In genomic region chr9:116384176-116385076, GRCm38 (mm10) we compare ENCODE assay signal across 8 mouse cellular contexts.
DNase-seq lines count a peak whose midpoint lies in the region; ATAC-seq and TF ChIP-seq lines count a peak whose summit lies in the region.

No protein-coding gene starts in this region.

- peak overlapping the region; percentile 95 for H3K27ac ChIP-seq in embryonic facial prominence, embryonic 14.5 days (replicated peaks; ENCODE audit: low read depth, low read length)
- peak overlapping the region; percentile 78 for H3K27ac ChIP-seq in heart, embryonic 10.5 days
- peak overlapping the region; percentile 99 for H3K27ac ChIP-seq in limb, embryonic 13.5 days
- peak overlapping the region; percentile 85 for H3K27ac ChIP-seq in stomach, postnatal 0 days (replicated peaks)

- no peaks in the 10 kb centered on the region for H3K9me3 ChIP-seq in embryonic facial prominence, embryonic 14.5 days (ENCODE audit: control insufficient read depth, low read length)
- no peaks in the 10 kb centered on the region for H3K9me3 ChIP-seq in heart, embryonic 10.5 days
- H3K9me3 ChIP-seq in limb, embryonic 13.5 days = no peaks in the 10 kb centered on the region
- no peaks in the 10 kb centered on the region for H3K9me3 ChIP-seq in stomach, postnatal 0 days (ENCODE audit: control insufficient read depth, low read length)

- no peaks in the 10 kb centered on the region for H3K36me3 ChIP-seq in embryonic facial prominence, embryonic 14.5 days (ENCODE audit: control insufficient read depth, insufficient read depth, low read length)
- no peaks in the 10 kb centered on the region for H3K36me3 ChIP-seq in heart, embryonic 10.5 days
- H3K36me3 ChIP-seq in limb, embryonic 13.5 days = no peaks in the 10 kb centered on the region
- no peaks in the 10 kb centered on the region for H3K36me3 ChIP-seq in stomach, postnatal 0 days (ENCODE audit: control insufficient read depth, insufficient read depth, low read length)

- H3K4me2 ChIP-seq in embryonic facial prominence, embryonic 14.5 days (ENCODE audit: low read depth, low read length) = peak overlapping the region; percentile 58
- peak overlapping the region; percentile 63 for H3K4me2 ChIP-seq in limb, embryonic 13.5 days (replicated peaks)
- H3K4me2 ChIP-seq in stomach, postnatal 0 days (replicated peaks; ENCODE audit: low read depth) = peak overlapping the region; percentile 54

- H3K4me1 ChIP-seq in embryonic facial prominence, embryonic 14.5 days (ENCODE audit: control insufficient read depth, insufficient read depth, low read length) = peaks cover 26% of the 10 kb centered on the region
- H3K4me1 ChIP-seq in heart, embryonic 10.5 days = peaks cover 12% of the 10 kb centered on the region
- H3K4me1 ChIP-seq in limb, embryonic 13.5 days = peaks cover 45% of the 10 kb centered on the region
- H3K4me1 ChIP-seq in stomach, postnatal 0 days (replicated peaks; ENCODE audit: control insufficient read depth, insufficient read depth) = peaks cover 4% of the 10 kb centered on the region

- H3K4me3 ChIP-seq in embryonic facial prominence, embryonic 14.5 days (ENCODE audit: low read depth, low read length) = peak overlapping the region; percentile 21
- peak overlapping the region; percentile 44; the same call in 1 of the 2 replicates for H3K4me3 ChIP-seq in heart, embryonic 10.5 days
- peak overlapping the region; percentile 32 for H3K4me3 ChIP-seq in limb, embryonic 13.5 days
- peak overlapping the region; percentile 8 for H3K4me3 ChIP-seq in stomach, postnatal 0 days (ENCODE audit: low read depth, low read length)

- WGBS in embryonic facial prominence, embryonic 14.5 days = 29% methylated on average over 21 of the region's 21 CpGs
- WGBS in heart, embryonic 10.5 days = 62% methylated on average over 21 of the region's 21 CpGs
- WGBS in limb, embryonic 13.5 days = 19% methylated on average over 21 of the region's 21 CpGs
- WGBS in stomach, postnatal 0 days = 44% methylated on average over 21 of the region's 21 CpGs

- TF ChIP-seq CTCF in stomach, postnatal 0 days (IDR thresholded peaks at IDR 0.05; ENCODE audit: low read depth) = peak; percentile 83

- peak; percentile 77 for DNase-seq in cerebellum, postnatal 10 days
- DNase-seq in cerebellum, adult 11-12 months = no peak
- peak; percentile 91 for DNase-seq in embryonic facial prominence, embryonic 14.5 days (ENCODE audit: low spot score)
- peak; percentile 78 for DNase-seq in heart, embryonic 10.5 days (ENCODE audit: low spot score)
- DNase-seq in kidney, adult 9 months = peak; percentile 88
- peak; percentile 97 for DNase-seq in naive thymus-derived CD4-positive, alpha-beta T cell, adult 2 months (ENCODE audit: low read depth)
- peak; percentile 83 for DNase-seq in stomach, postnatal 0 days (ENCODE audit: low spot score)

- peak; percentile 81 for ATAC-seq in embryonic facial prominence, embryonic 14.5 days (ENCODE audit: low read depth)
- ATAC-seq in limb, embryonic 13.5 days (ENCODE audit: low FRiP score, low read depth) = peak; percentile 83
- peak; percentile 78 for ATAC-seq in stomach, postnatal 0 days (ENCODE audit: low FRiP score, low TSS enrichment)

- peak overlapping the region; percentile 58 for H3K9ac ChIP-seq in embryonic facial prominence, embryonic 14.5 days (ENCODE audit: low read depth, low read length)
- H3K9ac ChIP-seq in limb, embryonic 13.5 days = peak overlapping the region; percentile 54; the same call in 1 of the 2 replicates
- H3K9ac ChIP-seq in stomach, postnatal 0 days (ENCODE audit: low read length) = no peak overlapping the region

- H3K27me3 ChIP-seq in embryonic facial prominence, embryonic 14.5 days (replicated peaks; ENCODE audit: control insufficient read depth, insufficient read depth, low read length) = no peaks in the 10 kb centered on the region
- no peaks in the 10 kb centered on the region for H3K27me3 ChIP-seq in heart, embryonic 10.5 days (ENCODE audit: insufficient read depth, poor library complexity, severe bottlenecking)
- H3K27me3 ChIP-seq in limb, embryonic 13.5 days = no peaks in the 10 kb centered on the region
- H3K27me3 ChIP-seq in stomach, postnatal 0 days (ENCODE audit: control insufficient read depth, insufficient read depth, low read length) = no peaks in the 10 kb centered on the region

- no peak for TF ChIP-seq EP300 in stomach, postnatal 0 days (optimal IDR thresholded peaks at IDR 0.05)
